Mouse (Mus musculus) R1 (cell line): ENCODE measurements around the gene Fam32a.

ENCODE experiments used
- DNase-seq: peaks from one replicate; pipeline ENCODE4 v3.0.0-alpha.2; 2018; ENCODE audit warnings: low read depth, low spot score

The Fam32a gene

DNA sequence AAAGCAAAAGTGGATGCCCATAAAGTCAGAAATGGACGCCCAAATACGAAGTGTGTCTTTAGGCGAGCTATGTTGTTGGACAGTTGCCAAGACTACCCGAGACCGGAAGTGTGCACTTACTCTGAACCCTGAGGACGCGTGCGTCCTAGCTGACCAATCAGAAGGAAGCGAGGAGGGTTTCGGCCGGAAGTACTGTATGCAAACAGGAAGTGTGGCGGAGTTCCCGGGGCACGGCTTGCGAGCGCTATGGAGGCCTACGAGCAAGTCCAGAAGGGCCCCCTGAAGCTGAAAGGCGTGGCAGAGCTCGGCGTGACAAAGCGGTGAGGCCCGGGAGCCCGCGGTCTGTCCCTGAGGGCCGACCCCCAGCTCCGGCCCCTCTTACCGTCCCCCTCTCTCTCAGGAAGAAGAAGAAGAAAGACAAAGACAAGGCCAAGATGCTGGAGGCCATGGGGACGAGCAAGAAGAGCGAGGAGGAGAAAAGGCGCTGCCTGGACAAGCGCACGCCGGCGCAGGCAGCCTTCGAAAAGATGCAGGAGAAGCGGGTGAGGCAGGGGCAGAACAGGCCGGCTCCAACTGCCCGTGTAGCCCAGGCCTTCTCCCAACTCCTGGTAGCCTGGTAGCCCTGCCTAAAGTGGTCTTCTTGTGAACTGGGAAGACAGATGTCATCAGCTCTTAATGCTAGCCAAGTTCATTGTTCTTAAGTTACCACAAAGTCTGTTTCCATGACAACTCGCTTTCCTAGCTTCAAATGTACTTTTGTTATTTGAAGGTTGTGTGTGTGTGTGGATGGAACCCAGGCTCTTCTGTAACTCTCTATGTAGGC lies at the start of gene Fam32a:
Gene Fam32a (plus strand): TSS at position 190 of the 823 bp plus-strand sequence.
- peak; percentile 99 for DNase-seq

DNA sequence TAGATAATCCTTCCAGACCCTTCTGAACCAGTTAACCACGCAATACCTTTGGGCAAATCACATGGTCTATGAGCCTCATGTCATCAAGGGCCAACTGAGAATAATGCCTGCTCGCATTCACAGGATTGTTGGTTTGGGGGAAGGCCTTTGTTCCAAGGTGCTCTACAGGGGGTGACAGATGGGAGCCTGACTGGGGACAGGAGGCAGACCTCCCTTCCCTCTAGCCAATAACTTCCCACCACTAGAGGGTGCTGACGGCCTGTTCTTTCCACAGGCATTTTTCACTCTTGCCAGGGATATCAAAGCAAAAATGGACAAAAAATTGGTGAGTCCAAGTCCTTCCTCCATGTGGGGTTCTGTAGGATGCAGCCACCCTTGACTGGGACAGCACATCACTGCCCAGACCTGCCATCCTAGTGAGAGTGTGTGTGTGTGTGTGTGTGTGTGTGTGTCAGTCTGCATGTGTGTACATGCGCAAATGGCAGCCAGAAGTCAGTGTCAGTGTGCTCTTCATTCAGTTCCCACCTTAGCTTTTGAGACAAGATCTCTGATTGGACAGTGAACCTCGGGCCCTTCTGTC lies 42.1 kb upstream of the Fam32a start:
- peak; percentile 77 for DNase-seq

DNA sequence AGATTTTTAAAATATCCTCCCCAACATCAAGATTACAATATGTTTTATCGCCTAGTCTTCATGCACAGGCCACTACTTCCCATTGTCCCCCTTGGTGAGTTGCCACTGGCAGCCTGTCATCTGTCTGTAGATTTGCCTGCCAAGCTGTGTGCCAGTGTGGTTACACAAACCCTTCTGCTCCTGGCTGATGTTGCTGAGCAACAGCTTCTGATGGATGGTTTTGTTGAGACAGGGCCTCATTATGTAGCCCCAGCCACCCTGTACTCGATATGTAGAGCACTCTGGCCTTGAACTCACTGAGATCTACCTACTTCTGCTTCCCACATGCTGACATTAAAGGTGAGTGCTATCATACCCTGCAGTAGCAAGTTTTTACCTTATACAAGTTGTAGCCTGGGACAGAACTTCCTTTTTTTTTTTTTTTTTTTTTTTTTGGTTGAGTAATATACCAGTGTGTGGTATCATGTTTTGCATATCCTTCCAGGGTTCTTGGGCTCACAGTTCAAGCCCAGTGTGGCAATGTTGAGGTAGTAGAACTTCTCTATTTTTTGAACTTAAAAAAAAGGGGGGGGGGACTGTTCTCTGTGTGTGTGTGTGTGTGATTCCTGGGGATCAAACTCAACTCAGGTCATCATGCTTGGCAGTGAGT lies 35.9 kb upstream of the Fam32a start:
- DNase-seq: no peak

- no peak for DNase-seq
Measured at GRCm38 (mm10) chr8:72187793-72188331, 31.7 kb upstream of the Fam32a start.

DNA sequence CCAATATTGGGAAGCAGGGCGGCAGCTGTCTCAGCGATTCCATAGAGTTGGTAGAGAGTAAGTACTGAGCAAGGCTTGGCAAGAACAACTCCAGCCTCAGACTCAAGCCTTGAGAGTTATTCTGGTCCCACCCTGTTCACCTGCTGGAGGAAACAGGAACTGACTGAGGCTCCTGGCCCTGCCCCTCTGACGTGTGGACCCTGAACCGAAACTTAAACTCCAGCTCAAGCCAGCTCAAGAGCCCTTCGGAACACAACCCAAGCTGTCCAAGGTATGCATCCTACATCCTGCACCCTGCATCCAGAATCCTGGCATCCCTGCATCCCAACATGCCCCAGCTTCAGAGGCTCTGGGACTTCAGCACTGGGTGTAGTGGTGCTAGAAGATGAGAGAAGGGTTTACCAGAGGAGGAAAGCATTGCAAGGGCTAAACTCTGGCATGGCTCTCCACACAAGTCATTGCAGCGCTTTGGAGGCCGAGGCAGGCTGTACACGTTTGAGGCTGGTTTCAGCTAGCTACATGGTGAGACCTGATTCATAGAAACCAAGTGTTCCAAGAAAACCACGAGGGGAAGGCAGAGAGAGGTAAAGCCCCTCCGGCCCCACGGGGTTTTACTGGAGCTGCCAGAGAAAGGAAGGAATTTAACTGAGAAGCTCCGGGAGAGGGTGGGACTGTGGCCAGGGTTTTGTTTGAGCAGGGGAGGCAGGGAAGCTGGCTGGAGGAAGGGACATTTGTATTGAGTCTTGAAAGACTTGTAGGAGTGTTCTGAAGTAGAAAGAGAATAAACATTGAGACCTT lies 29.9 kb upstream of the Fam32a start, which contains the start of gene Hsh2d:
Gene Hsh2d (plus strand): TSS at position 222 of the 798 bp plus-strand sequence.
- peak; percentile 65 for DNase-seq

- DNase-seq: no peak
Measured at GRCm38 (mm10) chr8:72190215-72190539, 29.4 kb upstream of the Fam32a start.

GRCm38 (mm10) chr8:72192065-72192464 lies 27.5 kb upstream of the Fam32a start:
- DNase-seq: peak; percentile 55

DNA sequence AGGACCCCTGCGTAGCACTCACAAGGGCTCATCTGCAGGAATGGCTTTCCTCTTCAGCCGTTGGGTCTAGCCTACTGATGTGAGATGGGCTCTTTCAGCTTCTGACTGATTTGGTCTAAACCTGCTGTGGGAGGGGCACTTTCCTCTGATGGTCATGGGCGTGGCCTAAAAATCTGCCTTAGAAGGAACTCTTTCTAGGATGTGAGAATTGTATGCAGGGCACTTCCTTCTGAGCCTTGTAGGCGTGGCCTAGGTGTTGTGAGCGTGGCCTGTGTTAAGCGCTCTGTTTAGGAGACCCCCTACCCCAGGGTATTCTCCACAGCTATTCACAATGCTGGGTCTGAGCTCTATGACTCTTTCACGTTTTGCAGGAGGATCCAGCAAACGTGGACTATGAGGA lies 21.5 kb upstream of the Fam32a start:
- peak; percentile 87 for DNase-seq

DNA sequence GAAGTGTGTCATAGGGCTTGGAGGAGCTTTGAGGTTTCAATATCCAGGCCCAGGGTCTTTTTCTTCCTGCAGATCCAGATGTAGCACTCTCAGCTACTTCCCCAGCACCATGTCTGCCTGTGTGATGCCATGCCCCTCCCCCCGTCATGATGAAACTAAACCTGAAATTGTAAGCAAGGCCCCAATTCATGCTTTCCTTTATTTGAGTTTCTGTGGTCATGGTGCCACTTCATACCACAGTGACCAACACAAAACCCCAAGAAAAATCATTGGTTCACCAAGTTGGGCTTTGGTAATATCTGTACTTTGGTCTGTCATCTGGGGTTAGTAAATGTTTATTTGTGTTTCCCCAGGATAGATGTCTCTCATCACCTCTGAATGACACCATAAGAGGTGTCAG lies 10.9 kb upstream of the Fam32a start:
- no peak for DNase-seq

DNA sequence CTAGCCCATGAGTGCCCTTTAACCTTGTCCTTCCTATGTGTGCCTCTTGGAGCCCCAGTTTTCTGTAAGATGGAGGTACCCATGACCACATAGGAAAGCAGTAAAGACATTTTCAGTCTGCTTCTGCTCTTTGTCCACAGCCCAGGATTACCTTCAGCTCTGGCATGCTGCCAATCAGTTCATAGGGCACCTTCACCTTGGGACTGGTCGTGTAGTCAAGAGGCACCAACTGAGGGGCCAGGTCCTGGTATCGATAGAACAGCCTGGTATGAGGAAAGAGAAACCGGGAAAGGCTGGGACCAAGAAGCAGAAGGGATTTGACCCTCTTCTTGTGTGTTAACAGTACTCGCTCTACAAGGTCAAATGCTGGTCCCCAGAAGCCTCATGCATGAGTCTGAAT lies 9.3 kb upstream of the Fam32a start:
- no peak for DNase-seq

DNA sequence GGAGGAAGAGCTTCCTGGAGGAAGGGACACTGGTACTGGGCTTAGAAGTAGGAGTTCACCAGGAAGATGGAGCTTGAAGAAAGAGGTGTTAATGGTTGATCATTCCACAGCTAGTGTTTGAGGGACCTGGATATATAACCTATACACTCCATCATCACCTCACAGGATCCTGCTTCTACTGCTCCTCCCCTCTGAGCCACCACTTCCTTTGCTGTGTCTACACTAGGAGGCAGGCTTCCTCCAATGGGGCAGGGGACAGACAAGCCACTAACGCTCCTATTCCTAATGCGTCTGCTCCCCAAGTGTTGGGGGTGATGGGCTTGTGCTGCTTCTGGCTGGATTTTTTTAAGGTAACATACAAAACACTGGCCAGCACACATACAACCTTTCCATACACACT lies 8.8 kb upstream of the Fam32a start:
- DNase-seq: no peak

GRCm38 (mm10) chr8:72211846-72212245 lies 7.7 kb upstream of the Fam32a start:
- no peak for DNase-seq

DNA sequence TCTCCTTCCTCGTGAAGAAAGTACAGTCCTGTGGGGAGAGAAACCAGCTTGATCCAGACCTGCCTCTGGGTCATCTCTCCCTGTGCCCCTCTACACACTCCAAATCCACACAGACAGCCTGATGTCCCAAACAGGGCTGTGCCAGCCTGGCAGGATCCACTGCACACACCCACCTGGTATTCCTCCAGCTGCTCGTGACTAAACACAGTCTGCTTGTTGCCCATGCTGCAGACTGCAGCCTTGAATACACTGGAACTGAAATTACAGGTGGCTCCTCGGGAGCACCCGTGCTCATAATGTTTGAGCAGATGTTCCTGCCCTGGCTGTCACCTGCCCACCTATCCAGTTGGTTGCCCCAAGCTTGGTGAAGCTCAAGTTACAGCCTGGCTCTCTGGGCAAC lies 6.8 kb upstream of the Fam32a start, which contains the start of gene Cib3:
Gene Cib3 (minus strand): TSS at position 87 of the 400 bp plus-strand sequence.
- no peak for DNase-seq

GRCm38 (mm10) chr8:72213536-72213935 lies 6.0 kb upstream of the Fam32a start, which contains the start of gene Gm11034:
TSS of gene Gm11034 (minus strand) at chr8:72213636.
- no peak for DNase-seq

- peak; percentile 26 for DNase-seq
Measured at GRCm38 (mm10) chr8:72215060-72215459, 4.5 kb upstream of the Fam32a start.

DNA sequence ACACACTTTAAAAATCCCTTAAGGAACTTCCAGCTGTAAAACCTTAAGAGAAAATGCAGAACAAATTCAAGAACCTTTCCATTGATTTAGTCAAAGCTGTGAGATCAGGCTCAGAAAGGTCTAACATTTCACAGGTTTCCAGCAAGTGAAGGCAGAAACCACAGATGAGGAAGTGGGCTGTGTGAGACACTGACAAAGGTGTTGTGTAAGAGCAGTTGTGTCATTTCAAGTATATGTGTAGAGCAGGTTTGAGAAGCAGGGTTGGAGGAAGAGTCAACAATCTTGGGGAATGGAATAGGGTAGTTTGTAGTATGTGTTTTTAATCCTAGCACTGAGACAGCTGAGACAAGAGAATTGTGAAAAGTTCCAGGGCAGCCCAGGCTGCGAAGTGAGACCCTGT lies 3.7 kb upstream of the Fam32a start:
- DNase-seq: no peak

DNA sequence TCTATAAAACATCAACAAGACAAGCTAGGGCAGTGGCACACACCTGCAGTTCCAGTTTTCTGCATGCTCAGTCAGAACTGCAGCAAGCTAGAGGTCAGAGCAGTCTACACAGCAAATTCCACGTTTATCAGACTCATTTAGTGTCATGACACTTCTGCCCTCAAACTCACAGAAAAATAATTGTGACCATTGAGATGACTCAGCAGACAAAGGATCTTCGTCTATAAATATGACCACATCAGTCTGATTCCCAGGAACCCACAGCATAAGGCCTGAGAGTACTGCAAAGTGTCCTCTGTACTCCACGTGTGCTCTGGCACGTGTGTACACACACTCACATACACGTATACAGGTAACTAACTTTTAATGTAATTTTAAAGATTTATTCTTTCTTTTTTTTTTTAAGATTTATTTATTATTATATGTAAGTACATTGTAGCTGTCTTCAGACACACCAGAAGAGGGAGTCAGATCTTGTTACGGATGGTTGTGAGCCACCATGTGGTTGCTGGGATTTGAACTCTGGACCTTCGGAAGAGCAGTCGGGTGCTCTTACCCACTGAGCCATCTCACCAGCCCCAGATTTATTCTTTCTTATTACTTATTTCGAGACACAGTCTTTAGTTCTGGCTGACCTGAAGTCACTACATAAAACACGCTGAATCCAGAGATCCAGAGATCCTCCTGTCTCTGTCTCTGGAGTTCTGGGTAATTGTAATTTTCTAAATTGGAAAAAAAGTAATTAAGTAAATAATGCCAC lies 569 bp upstream of the Fam32a start:
- DNase-seq: peak; percentile 10

DNA sequence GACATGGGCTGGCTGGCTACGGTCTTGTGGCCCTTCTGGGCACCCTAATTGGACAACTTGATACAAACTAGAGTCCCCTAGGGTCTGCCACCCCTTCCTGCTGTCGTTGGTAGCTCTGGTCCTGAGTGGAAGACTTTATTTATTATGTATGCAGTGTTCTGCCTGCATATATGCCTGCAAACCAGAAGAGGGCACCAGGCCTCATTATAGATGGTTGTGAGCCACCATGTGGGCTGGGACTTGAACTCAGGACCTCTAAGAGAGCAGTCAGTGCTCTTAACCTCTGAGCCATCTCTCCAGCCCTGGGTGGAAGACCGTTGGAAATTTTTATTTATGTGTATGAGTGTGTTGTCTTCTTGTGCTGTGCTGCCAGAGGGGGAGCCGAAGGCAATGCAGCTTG lies 1.2 kb downstream of the Fam32a start:
- DNase-seq: peak; percentile 41

GRCm38 (mm10) chr8:72222656-72223055 lies 3.1 kb downstream of the Fam32a start:
- no peak for DNase-seq

- peak; percentile 99 for DNase-seq
Measured at GRCm38 (mm10) chr8:72239499-72240402, 20.2 kb downstream of the Fam32a start, which contains the start of gene Ap1m1. TSS of gene Ap1m1 (plus strand) at chr8:72240018.
